Mouse (Mus musculus): ENCODE measurements at regions not wholly inside any gene's neighbourhood (a gene's known extent, or its start where the extent isn't known, plus 50 kb on each side); places are given as distances from the start of the nearest gene placed in this dataset.

DNA sequence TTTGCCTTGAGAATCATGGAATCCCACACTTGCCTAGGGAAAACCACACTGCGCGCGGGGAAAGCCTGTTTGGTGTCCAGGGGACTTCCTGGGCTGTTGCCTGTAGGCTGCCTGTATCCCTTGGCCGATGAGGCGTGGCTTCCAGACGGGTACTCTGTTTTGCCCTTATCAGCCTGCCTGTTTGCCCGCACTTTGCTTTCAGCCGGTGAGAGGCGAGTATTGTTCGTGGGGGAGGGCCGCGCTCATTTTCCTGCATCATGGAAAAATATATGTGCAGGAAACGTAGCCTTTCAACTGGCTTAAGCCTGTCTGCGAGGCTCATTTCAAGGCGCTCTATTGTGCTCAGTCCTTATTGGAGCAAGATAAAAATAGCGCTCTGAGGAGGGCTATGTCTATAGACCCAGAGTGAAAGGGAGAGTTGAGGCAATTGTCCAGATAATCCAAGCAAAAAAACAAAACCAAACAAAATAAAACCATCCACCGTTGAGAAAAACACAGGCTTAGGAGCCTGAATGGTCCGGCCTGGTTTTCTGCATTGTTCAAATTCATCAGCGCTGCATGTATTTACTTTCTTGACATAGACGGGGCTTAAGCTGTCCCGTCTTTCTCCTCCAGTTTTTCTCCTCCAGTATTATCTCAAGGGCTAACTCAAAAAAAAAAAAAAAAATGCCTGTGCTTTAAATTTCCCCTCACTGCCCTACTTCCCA is 67.9 kb downstream of the Klf5 start:
- DNase-seq (ENCODE audit: low read depth, low spot score) = no peak

DNA sequence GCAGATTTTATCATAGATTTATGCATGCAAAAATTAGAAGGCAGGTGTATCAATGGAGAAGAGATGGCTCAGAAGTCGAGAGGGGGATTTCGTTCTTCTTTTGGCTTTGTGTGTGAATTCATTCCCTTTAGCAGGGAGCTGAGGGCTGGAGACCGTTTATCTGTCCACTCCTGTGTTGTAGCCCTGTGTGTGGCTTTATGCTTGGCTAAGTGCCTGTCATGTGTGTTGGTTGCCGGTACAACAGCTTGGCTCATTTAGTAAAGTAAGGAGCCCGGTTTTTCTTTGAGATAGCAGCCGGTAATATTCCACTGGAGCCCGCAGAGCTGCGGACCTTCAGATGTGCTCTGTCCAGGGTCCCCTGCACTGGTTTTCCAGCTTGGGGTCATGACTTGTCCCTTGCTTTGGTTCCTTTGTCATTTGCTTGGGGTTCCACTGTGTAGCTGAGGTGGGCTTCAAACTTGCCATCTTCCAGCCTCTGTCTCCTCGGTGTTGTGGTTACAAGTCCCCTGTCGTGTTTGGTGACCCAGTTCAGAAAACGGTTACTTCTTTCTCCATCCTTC is 68.6 kb downstream of the Klf5 start:
- DNase-seq (ENCODE audit: low read depth, low spot score) = no peak

DNA sequence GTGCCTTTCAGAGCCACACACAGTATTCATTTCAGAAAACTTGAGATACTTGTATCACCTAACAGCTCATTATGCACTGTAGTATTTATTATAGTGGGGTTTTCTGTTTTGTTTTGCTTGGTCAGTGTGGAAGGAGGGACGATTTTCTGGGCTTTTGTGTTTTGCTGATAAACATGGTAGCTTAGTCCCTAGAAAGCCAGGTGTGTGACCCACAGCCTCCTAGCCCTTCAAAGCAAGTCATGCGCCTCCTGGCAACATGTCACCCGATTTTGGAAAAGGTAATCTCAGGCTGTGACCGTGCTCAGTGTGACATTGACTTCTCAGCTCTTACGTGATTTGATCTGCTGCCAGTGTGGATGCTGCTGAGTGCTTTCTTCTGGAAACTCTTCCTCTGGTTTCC is 70.9 kb downstream of the Klf5 start:
- DNase-seq (ENCODE audit: low read depth, low spot score) = no peak

DNA sequence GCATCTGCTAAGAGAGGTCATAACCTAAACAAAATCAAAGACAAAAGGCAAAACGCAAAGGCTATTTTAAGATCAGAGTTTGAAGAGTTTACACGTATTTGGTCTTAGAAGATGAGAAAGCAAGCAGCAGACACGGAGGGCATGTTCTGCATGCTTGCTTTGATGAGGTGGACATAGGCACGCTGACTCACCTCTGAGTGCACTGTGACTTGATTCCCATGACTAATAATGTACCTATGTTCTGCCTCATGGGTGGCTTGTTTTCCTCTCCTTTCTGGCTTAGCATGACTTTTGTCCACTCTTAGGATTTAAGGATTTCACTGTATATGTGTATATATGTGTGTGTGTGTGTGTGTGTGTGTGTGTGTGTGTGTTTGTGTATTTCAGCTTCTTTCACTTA is 75.2 kb downstream of the Klf5 start:
- no peak for DNase-seq (ENCODE audit: low read depth, low spot score)

DNA sequence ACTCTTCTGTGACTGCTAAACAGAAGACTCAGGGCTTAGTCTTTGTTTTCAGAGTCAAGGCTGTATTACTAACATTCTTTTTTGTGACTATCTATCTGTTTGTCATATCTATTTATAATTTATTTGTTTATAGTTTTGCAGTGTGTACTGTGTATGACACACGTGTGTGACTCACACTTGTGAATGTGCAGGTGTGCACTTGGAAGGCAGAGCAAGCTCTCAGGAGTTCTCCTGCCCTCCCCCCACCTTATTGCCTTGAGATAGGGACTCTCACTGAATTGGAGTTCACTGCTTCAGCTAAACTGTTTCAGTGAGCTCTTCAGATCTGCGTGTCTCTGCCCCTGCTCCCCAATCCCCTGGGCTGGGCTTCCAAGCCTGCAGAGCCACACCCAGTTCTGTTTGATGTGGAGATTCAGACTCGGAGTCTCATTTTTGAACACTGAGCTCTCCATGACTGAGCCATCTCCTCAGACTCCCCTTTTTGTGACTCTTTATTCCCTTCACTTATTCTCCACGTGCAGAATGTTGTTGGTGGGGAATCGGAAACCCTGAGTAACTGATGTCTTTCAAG is 76.6 kb downstream of the Klf5 start:
- DNase-seq (ENCODE audit: low read depth, low spot score) = no peak

DNA sequence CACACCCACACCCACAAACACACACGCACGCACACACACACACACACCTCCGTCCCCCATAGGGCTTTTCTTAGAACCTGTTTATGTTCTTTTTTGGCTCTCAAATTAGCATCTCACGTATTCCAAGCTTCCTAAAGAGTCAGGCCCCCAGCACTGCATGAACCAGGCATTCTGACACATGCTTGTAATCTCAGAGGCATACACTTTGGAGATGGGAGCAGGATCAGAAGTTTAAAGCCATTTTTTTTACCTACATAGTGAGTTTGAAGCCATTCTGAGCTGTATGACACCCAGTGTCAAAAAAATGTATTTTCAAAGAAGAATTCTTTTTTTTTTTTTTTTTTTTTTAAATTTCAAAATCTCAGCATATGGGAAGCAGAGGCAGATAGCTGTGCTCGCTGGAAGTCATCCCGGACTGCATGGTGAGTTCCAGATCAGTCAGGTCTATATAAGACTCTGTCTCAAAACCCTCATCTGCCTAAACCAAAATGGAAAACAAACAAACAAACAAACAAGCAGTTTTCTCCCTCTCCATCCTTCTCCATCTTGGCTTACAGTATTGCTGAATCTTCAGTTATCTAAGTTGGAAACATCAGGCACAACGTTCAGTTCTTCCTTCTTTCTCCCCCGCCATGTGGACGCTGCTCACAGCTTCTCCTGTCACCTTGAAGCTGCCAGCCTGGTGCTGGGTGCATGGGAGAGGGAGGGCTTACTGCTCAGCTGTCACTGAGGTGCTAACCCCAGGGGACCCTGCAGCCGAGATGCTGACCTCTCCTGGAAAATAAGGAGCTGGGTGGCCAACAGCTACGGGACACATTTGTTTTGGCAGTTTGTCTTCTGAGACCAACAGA is 78.4 kb downstream of the Klf5 start:
- DNase-seq (ENCODE audit: low read depth, low spot score) = no peak

DNA sequence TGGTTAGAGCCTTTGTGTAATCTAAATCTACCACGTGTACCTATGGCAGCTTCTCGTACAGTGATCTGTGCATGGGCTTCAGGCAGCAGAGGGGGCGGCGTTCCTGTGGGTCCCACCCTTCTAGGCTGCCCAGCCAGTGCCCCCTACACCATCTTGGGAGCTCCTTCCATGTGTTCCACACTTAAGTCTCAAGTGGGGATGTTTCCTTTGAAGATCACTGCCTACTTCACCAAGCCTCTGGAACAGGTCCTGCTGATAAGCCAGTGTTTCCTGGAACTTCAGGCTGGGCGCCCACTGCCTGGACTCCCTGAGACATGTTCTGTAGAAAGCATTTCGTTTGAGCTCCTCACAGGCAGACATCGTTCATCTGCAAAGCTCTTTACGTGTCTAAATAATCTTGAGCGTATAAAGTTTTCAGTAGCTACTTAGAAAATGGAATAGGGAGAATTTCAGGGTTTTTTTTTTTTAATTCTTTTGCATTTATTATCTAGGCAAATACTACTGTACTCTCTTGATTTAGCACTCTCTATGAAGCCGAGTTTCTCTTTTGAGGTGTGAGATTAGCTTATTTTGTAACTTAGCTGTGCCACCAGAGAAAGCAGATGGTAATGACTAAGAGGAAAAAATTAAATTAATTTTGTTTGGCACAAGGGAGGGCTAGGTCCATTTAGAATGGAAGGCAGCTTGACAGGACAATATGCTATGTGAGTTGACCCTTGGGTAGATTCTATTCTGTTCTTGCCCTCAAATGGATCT is 82.9 kb downstream of the Klf5 start:
- no peak for DNase-seq (ENCODE audit: low read depth, low spot score)

DNA sequence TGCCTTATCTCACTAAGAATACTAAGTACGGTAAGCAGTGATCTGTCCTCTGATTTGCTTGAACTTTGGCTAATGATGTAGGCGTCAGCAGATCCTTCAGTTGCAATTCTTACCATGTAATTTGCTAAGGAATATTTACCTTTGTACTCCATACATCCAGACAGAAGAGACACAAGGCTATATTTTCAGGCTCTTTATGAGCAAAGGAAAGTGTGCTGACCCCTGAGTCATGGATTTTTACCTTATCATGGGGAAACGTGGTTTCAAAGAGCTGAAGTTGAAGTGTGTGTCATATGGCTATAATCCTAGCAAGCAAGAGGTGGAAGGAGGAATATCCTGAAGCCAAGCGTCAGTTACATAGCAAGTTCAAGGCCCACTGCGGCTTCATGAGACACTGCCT is 83.6 kb downstream of the Klf5 start:
- no peak for DNase-seq (ENCODE audit: low read depth, low spot score)

DNA sequence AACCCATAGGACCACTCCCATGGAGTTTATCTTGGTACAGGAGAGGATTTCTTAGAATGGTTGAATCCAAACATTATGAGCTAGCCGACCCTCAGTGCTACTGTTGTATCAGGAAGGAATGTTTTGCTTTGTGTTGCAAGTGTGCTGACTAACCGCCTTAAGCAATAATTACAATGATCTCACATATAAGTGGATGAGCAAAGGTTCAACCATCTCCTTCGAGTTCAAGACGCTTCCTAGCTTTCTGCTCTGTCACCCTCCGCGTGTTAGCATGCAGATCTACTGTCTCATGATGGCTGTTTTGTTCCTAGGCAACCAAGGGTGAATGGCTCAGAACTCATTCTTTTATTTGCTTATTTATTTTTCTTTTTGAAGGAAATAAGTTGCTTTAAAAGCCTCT is 84.7 kb downstream of the Klf5 start:
- DNase-seq (ENCODE audit: low read depth, low spot score) = no peak

DNA sequence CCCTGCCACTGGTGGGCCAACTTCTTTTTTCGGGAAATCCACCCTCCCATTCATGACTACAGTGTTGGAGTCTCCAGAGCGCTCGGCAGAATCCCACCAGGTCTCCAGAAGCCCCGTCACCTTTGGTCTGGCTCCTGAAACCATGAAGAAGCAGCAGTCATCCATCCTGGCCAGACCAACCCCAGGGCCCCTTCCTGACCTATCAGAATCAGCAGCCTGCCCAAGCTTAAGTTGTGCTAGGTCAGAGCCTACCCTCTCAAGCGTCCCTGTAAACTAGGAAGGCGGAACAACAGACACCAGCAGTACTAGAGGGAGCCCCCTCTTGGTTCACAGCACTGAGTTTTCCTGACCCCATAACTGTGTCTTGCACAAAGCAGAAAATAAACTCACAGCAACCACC is 89.1 kb downstream of the Klf5 start:
- DNase-seq (ENCODE audit: low read depth, low spot score) = peak; percentile 54

DNA sequence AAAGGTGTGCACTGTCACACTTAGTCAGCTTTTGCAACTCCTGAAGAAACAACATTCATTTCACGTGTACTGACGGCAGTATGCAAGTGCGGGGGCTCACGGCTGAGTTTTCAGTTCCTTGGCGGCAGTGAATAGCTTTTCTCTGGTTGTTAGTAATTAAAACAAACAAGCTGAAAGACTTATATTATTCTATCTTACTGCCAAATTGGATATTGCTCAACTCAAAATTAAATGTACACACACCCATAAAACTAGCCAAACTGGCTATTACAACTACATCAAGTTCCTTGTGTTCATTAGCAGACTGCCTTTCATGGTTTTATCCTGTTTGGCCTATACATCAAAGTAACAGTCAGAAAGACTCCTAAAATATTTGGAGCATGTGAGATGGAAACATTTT is 90.8 kb downstream of the Klf5 start:
- no peak for DNase-seq (ENCODE audit: low read depth, low spot score)

DNA sequence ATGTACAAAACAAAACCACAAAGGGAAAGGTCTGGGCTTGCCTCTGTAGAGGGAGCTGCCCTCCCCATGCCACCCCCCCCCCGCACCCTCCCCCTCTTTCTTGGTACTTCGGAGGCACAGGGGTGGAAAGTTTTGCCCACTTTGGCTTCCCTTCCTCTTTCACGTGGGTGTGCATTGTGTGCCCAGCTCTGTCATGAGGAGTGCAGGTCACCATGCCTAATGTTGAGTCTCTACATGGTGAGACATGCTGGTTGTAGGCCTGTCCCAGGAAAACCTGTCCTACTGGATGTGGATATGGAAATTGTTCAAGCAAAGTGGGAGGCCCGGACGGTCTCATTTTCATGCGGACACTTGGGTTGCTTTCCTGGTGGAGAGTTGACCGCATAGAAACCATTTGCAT is 93.2 kb downstream of the Klf5 start:
- no peak for DNase-seq (ENCODE audit: low read depth, low spot score)

DNA sequence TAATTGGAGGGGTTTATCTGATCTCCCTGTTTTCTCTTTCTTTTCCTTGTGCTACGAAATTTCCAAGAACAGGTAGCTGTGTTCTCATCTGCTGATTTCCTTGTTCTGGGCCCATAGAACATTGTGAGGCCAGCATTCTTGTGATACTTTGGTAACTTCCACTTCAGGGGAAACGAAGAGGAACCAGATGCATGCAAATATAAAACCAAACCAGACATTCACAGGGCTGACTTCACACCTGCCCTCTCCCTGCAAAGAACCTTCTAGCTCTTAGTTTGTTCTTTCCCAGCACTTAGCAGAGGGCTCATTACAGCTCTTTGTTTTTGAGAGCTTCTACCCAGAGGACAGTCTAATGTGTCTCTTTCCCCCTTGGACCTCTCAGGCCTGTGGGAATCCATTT is 94.3 kb downstream of the Klf5 start:
- no peak for DNase-seq (ENCODE audit: low read depth, low spot score)

DNA sequence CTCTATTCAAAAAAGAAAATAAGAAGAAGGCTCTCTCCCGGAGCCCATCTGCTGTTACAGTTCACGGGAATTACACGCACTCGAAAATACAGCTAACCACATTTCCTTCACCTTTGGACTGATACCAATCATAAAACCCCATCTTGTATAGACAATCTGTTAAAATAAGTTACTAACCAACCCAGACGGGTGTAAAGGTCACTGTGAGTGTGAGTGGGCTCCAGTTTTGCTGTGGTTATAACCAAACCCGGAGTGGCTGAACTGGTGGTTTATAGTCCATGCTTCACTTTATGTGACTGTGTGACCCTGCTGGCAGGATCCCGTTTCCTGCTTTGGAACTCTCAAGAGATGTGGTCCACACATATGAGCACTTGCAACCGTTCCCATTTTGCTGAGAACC is 95.1 kb downstream of the Klf5 start:
- DNase-seq (ENCODE audit: low read depth, low spot score) = no peak

DNA sequence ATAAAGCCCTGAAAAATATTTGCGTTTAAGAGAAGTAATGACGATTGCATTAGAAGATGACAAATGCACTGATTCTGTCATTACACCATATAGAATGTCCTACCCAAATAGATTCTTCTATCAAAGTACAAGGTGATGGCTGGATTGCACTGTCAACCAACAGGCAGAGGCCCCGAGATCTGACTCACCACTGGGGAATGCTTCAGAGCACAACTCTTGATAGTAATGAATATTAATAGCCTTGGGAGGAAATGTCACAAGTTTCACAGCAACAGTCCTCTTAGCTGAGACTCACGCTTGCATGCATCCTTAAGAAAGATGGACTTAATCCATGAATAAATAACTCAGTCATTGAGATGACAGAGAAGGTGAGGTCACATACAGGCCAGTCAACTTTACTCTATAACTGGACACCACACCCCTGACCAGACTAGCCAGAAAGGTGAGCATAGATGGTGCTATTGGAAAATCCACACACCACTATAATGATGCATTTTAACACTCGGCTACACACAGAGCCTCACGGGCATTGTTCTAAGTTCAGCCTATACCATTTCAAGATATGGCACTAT is 104.8 kb downstream of the Klf5 start:
- DNase-seq (ENCODE audit: low read depth, low spot score) = no peak

DNA sequence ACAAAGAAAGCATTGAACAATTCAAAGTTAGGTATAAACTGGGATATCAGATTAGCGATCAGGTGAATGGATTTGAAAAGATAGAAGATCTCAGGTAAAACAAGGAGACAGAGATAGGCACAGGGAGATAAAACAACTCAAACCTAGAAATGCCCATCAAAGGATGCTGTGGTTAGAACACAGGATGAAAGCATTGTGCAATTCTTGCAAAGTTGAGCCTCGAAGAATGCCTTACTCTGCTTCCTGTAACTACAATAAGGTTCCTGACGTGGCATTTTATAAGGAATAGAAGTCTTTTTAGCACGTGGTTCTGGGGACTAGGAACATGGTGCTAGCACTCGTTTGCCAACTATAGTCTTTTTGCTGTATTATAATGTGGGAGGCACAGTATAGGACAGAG is 106.7 kb downstream of the Klf5 start:
- no peak for DNase-seq (ENCODE audit: low read depth, low spot score)

DNA sequence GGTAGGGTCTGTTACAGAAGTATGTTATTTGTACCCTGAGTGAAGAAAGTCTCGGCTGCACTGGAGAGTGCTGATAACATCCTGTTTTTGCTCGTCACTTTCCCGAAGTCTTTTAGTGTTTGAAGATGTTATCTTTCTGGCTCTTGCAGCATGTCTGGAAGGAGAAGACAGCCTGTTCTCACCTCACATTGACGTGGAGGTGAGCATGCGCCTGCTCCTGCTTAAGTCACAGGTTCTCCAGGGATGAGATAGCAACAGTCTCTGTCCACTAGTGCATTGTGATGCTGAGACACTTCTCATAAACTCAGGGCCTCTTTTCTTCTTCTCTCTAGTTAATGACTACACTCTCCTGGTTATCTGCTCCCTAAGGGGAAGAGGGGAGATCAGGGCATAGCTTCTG is 113.3 kb downstream of the Klf5 start:
- no peak for DNase-seq (ENCODE audit: low read depth, low spot score)

DNA sequence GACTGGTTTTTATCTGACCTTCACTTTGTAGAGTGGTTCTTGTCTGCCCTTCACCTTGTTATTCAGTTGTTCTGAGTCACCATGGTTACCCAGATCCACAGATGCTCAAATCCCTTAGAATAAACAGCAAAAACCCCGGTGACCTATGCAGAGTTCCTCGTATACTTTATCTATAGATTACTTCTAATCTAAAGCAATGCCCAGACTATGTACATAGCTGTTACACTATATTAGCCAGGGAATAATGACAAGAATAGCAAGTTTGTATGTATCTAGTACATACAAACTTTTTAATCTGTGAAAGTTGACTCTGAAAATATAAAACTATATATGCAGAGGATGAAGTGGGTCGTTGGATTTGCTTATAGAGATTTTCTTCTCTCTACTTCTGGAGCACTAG is 117.7 kb downstream of the Klf5 start:
- DNase-seq (ENCODE audit: low read depth, low spot score) = no peak

DNA sequence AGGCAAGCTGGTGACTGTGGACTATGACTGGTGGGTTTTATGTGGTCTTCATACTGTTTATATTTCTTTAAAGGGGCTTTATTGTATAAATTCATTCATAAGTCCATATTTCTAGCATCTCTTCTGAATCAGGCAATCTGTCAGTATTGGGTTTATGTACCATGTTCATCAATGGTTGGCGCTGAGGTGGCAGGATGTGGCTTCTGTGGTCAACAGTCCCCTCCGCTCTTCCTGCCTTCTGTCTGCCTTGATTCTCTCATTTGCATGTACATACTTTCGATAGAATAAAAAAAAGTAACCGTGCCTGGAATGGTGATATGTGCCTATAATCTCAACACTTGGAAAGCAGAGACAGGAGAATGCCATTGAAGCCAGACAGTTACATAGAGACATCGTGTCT is 120.5 kb downstream of the Klf5 start:
- DNase-seq (ENCODE audit: low read depth, low spot score) = no peak

DNA sequence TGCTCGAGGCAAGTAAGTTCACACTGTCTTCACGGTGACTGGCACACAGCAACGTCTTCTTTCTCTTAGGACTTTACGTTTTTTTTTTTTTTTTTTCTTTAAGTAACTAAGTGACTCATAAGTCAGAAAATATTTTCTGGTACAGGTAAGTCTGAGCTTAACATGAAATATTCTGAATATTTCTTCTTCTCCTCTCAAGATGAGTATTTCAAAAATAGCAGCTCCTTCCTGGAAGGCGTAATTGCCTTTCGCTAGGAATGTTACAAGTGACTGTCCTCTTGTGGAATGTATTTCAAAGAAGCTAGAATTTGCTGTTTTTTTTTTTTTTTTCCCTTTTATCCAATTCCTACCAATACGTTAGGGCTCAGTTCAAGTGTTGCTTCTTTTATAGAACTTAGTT is 124.8 kb downstream of the Klf5 start:
- no peak for DNase-seq (ENCODE audit: low read depth, low spot score)

DNA sequence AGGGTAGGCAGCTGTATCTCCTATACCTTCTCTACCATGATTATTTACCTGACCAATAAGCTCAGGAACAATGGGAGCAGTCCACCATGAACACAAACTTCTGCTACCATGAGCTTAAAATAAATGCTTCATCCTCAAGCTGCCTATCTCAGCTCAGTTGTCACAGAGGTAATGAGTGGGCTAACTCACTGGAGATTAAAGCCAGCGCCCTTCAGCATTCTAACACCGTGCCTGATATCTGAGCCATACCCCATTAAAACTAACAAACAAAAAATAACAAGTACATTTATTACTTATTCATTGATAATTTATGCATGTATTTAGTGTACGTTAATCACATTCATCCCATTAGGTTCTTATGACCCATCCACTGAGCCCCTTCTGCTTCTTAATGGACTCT is 128.6 kb downstream of the Klf5 start:
- DNase-seq (ENCODE audit: low read depth, low spot score) = no peak

DNA sequence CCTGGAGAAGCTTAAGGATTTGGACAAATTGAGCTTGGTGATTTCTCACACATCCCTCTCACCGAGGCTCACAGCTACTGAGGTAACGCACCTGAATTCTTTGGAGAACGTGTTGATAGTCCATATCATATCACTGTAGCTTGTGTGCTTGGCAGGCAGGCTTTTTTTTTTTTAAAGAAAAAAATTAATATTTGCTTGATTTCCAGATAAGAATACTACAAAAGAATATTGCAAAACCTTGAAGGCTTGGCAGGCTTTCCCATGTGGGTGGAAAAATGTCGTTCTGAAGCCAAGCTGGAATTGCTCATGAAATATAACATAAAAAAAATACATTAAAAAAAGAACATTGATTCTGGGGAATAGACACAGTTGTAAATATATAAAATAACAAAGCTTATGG is 131.8 kb downstream of the Klf5 start:
- no peak for DNase-seq (ENCODE audit: low read depth, low spot score)
